Mouse (Mus musculus): Measurements from ENCODE around the gene Tyw1.

DNA sequence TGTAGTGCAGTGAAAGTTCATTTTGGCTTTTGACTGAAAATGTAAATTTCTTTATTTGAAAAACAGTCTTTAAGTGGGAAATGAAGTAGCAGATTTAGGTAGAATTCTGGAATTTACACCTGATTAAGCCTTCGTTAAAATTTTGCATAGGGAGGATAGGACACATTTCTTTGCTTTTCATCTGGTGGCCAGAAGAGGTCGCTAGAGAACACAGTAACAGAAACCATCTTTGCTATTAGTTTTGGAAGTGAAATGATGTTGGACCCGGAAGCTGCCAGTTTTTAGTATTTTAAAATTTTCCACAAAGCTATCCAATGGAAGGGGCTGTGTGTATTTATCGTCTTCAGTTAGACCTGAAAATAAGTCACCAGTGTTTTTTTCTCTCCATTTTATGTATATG, 20.1 kb downstream of the Tyw1 start:
- TF ChIP-seq CTCF (IDR thresholded peaks at IDR 0.05; ENCODE audit: extremely low read depth, insufficient read depth, low read length) (0 out of 2 replicates have a peak, but pooled peaks have one; percentile 29), POLR2A (IDR thresholded peaks at IDR 0.05; ENCODE audit: extremely low read depth, insufficient read depth, low read length) (no peak)

Data from cortical plate, adult 2 months (tissue).